Mouse (Mus musculus) limb, embryonic 13.5 days (tissue): Measurements from ENCODE around the gene Gabrb1. TPM values are rescaled to one million over a fixed set of nuclear protein-coding genes. Genes with fewer than 3 reads are reported as not detected.

ENCODE experiments used
- ATAC-seq: fragments of 200-750 bp; cut with Nextera tagmentation; 2 replicates; pipeline ENCODE4 v1.8.0; 2017; ENCODE audit warnings: low read depth, moderate number of reproducible peaks, moderate TSS enrichment; ENCODE audit not compliant: low FRiP score
- H3K27ac ChIP-seq: fragments of 300-500 bp; sonication (generic); 2 replicates; pipeline ENCODE4 v1.5.1; 2015; ENCODE audit warnings: inconsistent platforms, mild to moderate bottlenecking, moderate library complexity
- H3K27me3 ChIP-seq: fragments of 300-500 bp; sonication (generic); 2 replicates; pipeline ENCODE4 v1.6.1; 2015; ENCODE audit warnings: mild to moderate bottlenecking, inconsistent platforms
- H3K36me3 ChIP-seq: fragments of 300-500 bp; sonication (generic); 2 replicates; pipeline ENCODE4 v1.6.1; 2015; ENCODE audit warnings: inconsistent platforms, mild to moderate bottlenecking, moderate library complexity
- H3K4me1 ChIP-seq: fragments of 300-500 bp; sonication (generic); 2 replicates; pipeline ENCODE4 v1.6.1; 2015; ENCODE audit warnings: inconsistent platforms
- H3K4me2 ChIP-seq: fragments of 300-500 bp; sonication (generic); replicated peaks from 2 replicates; pipeline ENCODE4 v1.6.1; 2015; ENCODE audit warnings: inconsistent platforms, mild to moderate bottlenecking, moderate library complexity
- H3K4me3 ChIP-seq: fragments of 300-500 bp; sonication (generic); 2 replicates; pipeline ENCODE4 v1.5.1; 2015; ENCODE audit warnings: moderate library complexity, mild to moderate bottlenecking, inconsistent platforms
- H3K9ac ChIP-seq: fragments of 300-500 bp; sonication (generic); 2 replicates; pipeline ENCODE4 v1.6.1; 2015; ENCODE audit warnings: mild to moderate bottlenecking, inconsistent platforms
- H3K9me3 ChIP-seq: fragments of 300-500 bp; sonication (generic); 2 replicates; pipeline ENCODE4 v1.6.1; 2016; ENCODE audit warnings: inconsistent platforms
- WGBS: fragments of 180-500 bp; shearing (Covaris S2); methylation state at CpG from one replicate; pipeline ENCODE4 v1.1.7; 2015; 5-methylcytosine and 5-hydroxymethylcytosine counted together
- polyA plus RNA-seq: library from polyadenylated mRNA; unstranded; fragments of >200 nt; fragmentation: Nextera tagmentation; extraction: Ambion mirVana; gene quantifications from 2 replicates; pipeline ENCODE4 v1.2.1, GENCODE M21; 2015

The Gabrb1 gene
- polyA plus RNA-seq, 1 experiment from 2014 or later, result 1.7 TPM

- peak; percentile 92 for ATAC-seq
- under 1% methylated on average over 46 of the region's 46 CpGs for WGBS
- H3K9ac ChIP-seq, result peak overlapping the region; percentile 65
These were observed 42.8 kb downstream of the Gabrb1 start for GRCm38 (mm10) chr5:71700468-71701272.

GRCm38 (mm10) chr5:71701273-71701614 is 43.3 kb downstream of the Gabrb1 start:
- ATAC-seq, result peak; percentile 41; the same call in 1 of the 2 replicates
- H3K36me3 ChIP-seq, result no peaks in the 10 kb centered on the region

More at GRCm38 (mm10) chr5:71700468-71701272, 42.8 kb downstream of the Gabrb1 start:
- Histone ChIP-seq H3K4me2 (peak overlapping the region; percentile 87), H3K27me3 (peaks cover 37% of the 10 kb centered on the region), H3K4me3 (peak overlapping the region; percentile 52), H3K9me3 (no peaks in the 10 kb centered on the region), H3K4me1 (peaks cover 15% of the 10 kb centered on the region; the same call in 1 of the 2 replicates), H3K36me3 (no peaks in the 10 kb centered on the region), H3K27ac (no peak overlapping the region)

GRCm38 (mm10) chr5:71732931-71733792 is 75.2 kb downstream of the Gabrb1 start:
- H3K27me3 ChIP-seq, result no peaks in the 10 kb centered on the region
- H3K36me3 ChIP-seq, result no peaks in the 10 kb centered on the region
- no peak for ATAC-seq
- whole genome bisulfite sequencing, result 76% methylated on average over 8 of the region's 8 CpGs
- H3K4me3 ChIP-seq, result no peak overlapping the region
- no peak overlapping the region for H3K9ac ChIP-seq
- no peak overlapping the region for H3K27ac ChIP-seq
- no peak overlapping the region for H3K4me2 ChIP-seq
- H3K9me3 ChIP-seq, result no peaks in the 10 kb centered on the region
- H3K4me1 ChIP-seq, result no peaks in the 10 kb centered on the region

More at GRCm38 (mm10) chr5:71701273-71701614, 43.3 kb downstream of the Gabrb1 start:
- 2% methylated on average over 6 of the region's 6 CpGs for WGBS
- peak overlapping the region; percentile 87 for H3K4me2 ChIP-seq
- peak overlapping the region; percentile 52 for H3K4me3 ChIP-seq
- peaks cover 15% of the 10 kb centered on the region; the same call in 1 of the 2 replicates for H3K4me1 ChIP-seq
- no peak overlapping the region for H3K27ac ChIP-seq
- peak overlapping the region; percentile 65 for H3K9ac ChIP-seq
- H3K9me3 ChIP-seq, result no peaks in the 10 kb centered on the region
- peaks cover 37% of the 10 kb centered on the region for H3K27me3 ChIP-seq

- Histone ChIP-seq H3K27ac (no peak overlapping the region), H3K4me3 (no peak overlapping the region), H3K27me3 (no peaks in the 10 kb centered on the region), H3K9ac (no peak overlapping the region), H3K4me1 (no peaks in the 10 kb centered on the region), H3K36me3 (no peaks in the 10 kb centered on the region), H3K9me3 (no peaks in the 10 kb centered on the region), H3K4me2 (no peak overlapping the region)
- no peak for ATAC-seq
- 70% methylated on average over 2 of the region's 2 CpGs for WGBS
These were observed 89.5 kb downstream of the Gabrb1 start for GRCm38 (mm10) chr5:71747411-71747810.

GRCm38 (mm10) chr5:71753966-71754365 is 96.1 kb downstream of the Gabrb1 start:
- Histone ChIP-seq H3K4me2 (no peak overlapping the region), H3K9me3 (no peaks in the 10 kb centered on the region), H3K4me3 (no peak overlapping the region), H3K27ac (no peak overlapping the region), H3K36me3 (no peaks in the 10 kb centered on the region), H3K27me3 (no peaks in the 10 kb centered on the region), H3K9ac (no peak overlapping the region), H3K4me1 (no peaks in the 10 kb centered on the region)
- WGBS, result 84% methylated on average over 5 of the region's 5 CpGs
- no peak for ATAC-seq

GRCm38 (mm10) chr5:71761105-71761504 is 103.2 kb downstream of the Gabrb1 start:
- H3K9me3 ChIP-seq, result no peaks in the 10 kb centered on the region
- H3K27ac ChIP-seq, result no peak overlapping the region
- 89% methylated on average over 6 of the region's 6 CpGs for WGBS
- no peaks in the 10 kb centered on the region for H3K4me1 ChIP-seq
- H3K36me3 ChIP-seq, result no peaks in the 10 kb centered on the region
- ATAC-seq, result no peak
- no peak overlapping the region for H3K4me3 ChIP-seq
- H3K27me3 ChIP-seq, result no peaks in the 10 kb centered on the region
- no peak overlapping the region for H3K4me2 ChIP-seq
- no peak overlapping the region for H3K9ac ChIP-seq

- no peak overlapping the region for H3K4me2 ChIP-seq
- H3K36me3 ChIP-seq, result no peaks in the 10 kb centered on the region
- H3K9me3 ChIP-seq, result no peaks in the 10 kb centered on the region
- no peak overlapping the region for H3K27ac ChIP-seq
- H3K27me3 ChIP-seq, result no peaks in the 10 kb centered on the region
- ATAC-seq, result no peak
- no peaks in the 10 kb centered on the region for H3K4me1 ChIP-seq
- H3K4me3 ChIP-seq, result no peak overlapping the region
- WGBS, result 82% methylated on average over 2 of the region's 2 CpGs
- H3K9ac ChIP-seq, result no peak overlapping the region
These were observed 123.7 kb downstream of the Gabrb1 start for GRCm38 (mm10) chr5:71781514-71782179.

GRCm38 (mm10) chr5:71822862-71823261 is 164.9 kb downstream of the Gabrb1 start:
- no peak overlapping the region for H3K27ac ChIP-seq
- H3K36me3 ChIP-seq, result no peaks in the 10 kb centered on the region
- ATAC-seq, result no peak
- H3K4me3 ChIP-seq, result no peak overlapping the region
- H3K9me3 ChIP-seq, result no peaks in the 10 kb centered on the region
- no peak overlapping the region for H3K9ac ChIP-seq
- 27% methylated on average over 1 of the region's 1 CpGs for WGBS
- H3K4me2 ChIP-seq, result no peak overlapping the region
- no peaks in the 10 kb centered on the region for H3K4me1 ChIP-seq
- H3K27me3 ChIP-seq, result no peaks in the 10 kb centered on the region

- Histone ChIP-seq H3K4me3 (no peak overlapping the region), H3K9me3 (no peaks in the 10 kb centered on the region), H3K36me3 (no peaks in the 10 kb centered on the region), H3K27me3 (no peaks in the 10 kb centered on the region), H3K4me1 (no peaks in the 10 kb centered on the region), H3K27ac (no peak overlapping the region), H3K9ac (no peak overlapping the region), H3K4me2 (no peak overlapping the region)
- no peak for ATAC-seq
These were observed 170.4 kb downstream of the Gabrb1 start for GRCm38 (mm10) chr5:71828342-71828741.

GRCm38 (mm10) chr5:71828996-71829395 is 171.1 kb downstream of the Gabrb1 start:
- Histone ChIP-seq H3K4me3 (no peak overlapping the region), H3K9ac (no peak overlapping the region), H3K4me1 (no peaks in the 10 kb centered on the region), H3K27ac (no peak overlapping the region), H3K27me3 (no peaks in the 10 kb centered on the region), H3K4me2 (no peak overlapping the region), H3K36me3 (no peaks in the 10 kb centered on the region), H3K9me3 (no peaks in the 10 kb centered on the region)
- ATAC-seq, result no peak
- WGBS, result 64% methylated on average over 1 of the region's 1 CpGs

GRCm38 (mm10) chr5:71830342-71830741 is 172.4 kb downstream of the Gabrb1 start:
- no peaks in the 10 kb centered on the region for H3K36me3 ChIP-seq
- no peak overlapping the region for H3K4me3 ChIP-seq
- no peak for ATAC-seq
- no peaks in the 10 kb centered on the region for H3K27me3 ChIP-seq
- H3K4me1 ChIP-seq, result no peaks in the 10 kb centered on the region
- H3K27ac ChIP-seq, result no peak overlapping the region
- H3K9me3 ChIP-seq, result no peaks in the 10 kb centered on the region
- no peak overlapping the region for H3K4me2 ChIP-seq
- H3K9ac ChIP-seq, result no peak overlapping the region
- WGBS, result 76% methylated on average over 2 of the region's 2 CpGs

- no peaks in the 10 kb centered on the region for H3K27me3 ChIP-seq
- H3K4me3 ChIP-seq, result no peak overlapping the region
- no peaks in the 10 kb centered on the region for H3K4me1 ChIP-seq
- no peak overlapping the region for H3K9ac ChIP-seq
- no peak for ATAC-seq
- H3K9me3 ChIP-seq, result no peaks in the 10 kb centered on the region
- H3K27ac ChIP-seq, result no peak overlapping the region
- H3K36me3 ChIP-seq, result no peaks in the 10 kb centered on the region
- H3K4me2 ChIP-seq, result no peak overlapping the region
These were observed 184.3 kb downstream of the Gabrb1 start for GRCm38 (mm10) chr5:71842241-71842640.
